8 mouse cellular contexts compared by ENCODE assay signal in the genomic region with DNA sequence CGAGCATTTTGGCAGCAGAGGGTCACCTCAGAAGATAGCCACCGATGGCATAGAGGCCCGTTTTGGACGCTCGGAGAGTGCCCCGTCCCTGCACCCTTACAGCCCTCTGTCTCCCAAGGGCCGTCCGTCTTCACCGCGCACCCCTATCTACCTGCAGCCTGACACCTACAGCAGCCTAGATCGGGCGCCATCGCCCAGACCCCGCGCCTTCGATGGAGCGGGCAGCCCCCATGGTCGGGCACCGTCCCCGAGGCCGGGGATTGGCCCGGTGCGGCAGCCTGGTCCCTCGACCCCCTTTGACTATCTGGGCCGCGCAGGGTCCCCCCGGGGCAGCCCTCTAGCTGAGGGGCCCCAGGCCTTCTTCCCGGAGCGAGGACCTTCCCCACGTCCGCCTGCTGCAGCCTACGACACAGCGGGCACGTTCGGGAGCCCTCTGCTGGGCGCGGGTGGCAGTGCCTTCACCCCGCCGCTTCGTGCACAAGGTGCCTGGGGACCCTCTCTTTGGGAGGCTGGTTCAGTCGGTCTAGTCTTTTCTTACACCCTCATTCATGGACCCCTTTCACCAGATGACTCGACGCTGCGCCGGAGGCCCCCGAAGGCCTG. TPM values are rescaled to one million over a fixed set of nuclear protein-coding genes. Genes with fewer than 3 reads are reported as not detected.
DNase-seq lines count a peak whose midpoint lies in the region; ATAC-seq lines count a peak whose summit lies in the region.

No protein-coding gene starts in this region.

- H3K4me3 ChIP-seq in embryonic facial prominence, embryonic 13.5 days, result peak overlapping the region; percentile 45

- ATAC-seq in embryonic facial prominence, embryonic 13.5 days (ENCODE audit: insufficient number of reproducible peaks, insufficient read depth, low FRiP score, low TSS enrichment, low read depth), result 0 out of 2 replicates have a peak, but pooled peaks have one; percentile 53

- H3K4me1 ChIP-seq in embryonic facial prominence, embryonic 13.5 days, result peaks cover 6% of the 10 kb centered on the region

- H3K4me2 ChIP-seq in embryonic facial prominence, embryonic 13.5 days, result peak overlapping the region; percentile 80

- intact Hi-C loops in heart, postnatal 10 days (cut with DNase I), result no loop called here

- DNase-seq in CD8-positive naive resting alpha-beta T cell, adult 2 months (ENCODE audit: low read depth in 2 of 2, low spot score in 2 of 2), result peak; percentile 61 to 72
- peak; percentile 68 for DNase-seq in adrenal gland, postnatal 25 days
- DNase-seq in heart, postnatal 10 days, result peak; percentile 58 to 68
- peak; percentile 47 to 83 for DNase-seq in kidney, postnatal 36 days
- peak; percentile 70 for DNase-seq in lung, postnatal 14 days
- peak; percentile 69 to 70 for DNase-seq in right cerebral cortex, adult 2 months (ENCODE audit: low spot score in 2 of 2)
- no peak for DNase-seq in adipocyte (ENCODE audit: low spot score)

- peak overlapping the region; percentile 73 for H3K9ac ChIP-seq in embryonic facial prominence, embryonic 13.5 days

- peaks cover 18% of the 10 kb centered on the region for H3K27me3 ChIP-seq in embryonic facial prominence, embryonic 13.5 days

- no peak overlapping the region for H3K27ac ChIP-seq in embryonic facial prominence, embryonic 13.5 days

- 9% methylated on average over 46 of the region's 46 CpGs for WGBS in embryonic facial prominence, embryonic 13.5 days

- H3K36me3 ChIP-seq in embryonic facial prominence, embryonic 13.5 days, result peaks cover 15% of the 10 kb centered on the region

- no peaks in the 10 kb centered on the region for H3K9me3 ChIP-seq in embryonic facial prominence, embryonic 13.5 days

RNA-seq across cellular contexts. Expression of a gene that starts 10.4 kb away (rescaled TPM):
- 6.7 and 9.3 TPM in 2 replicates for total RNA-seq in adrenal gland, postnatal 25 days (2021)
- 8.3 and 12.6 TPM in 2 replicates for polyA plus RNA-seq in embryonic facial prominence, embryonic 13.5 days (2015; fragmentation: Nextera tagmentation; extraction: Ambion mirVana)
- 10 to 100 TPM; 23.1 to 40.1 TPM for total RNA-seq in heart, postnatal 10 days (2021)

RNA-seq across cellular contexts. Expression of a gene that starts 10.6 kb away (rescaled TPM):
- 13.4 and 13.5 TPM in 2 replicates for total RNA-seq in adrenal gland, postnatal 25 days (2021)
- polyA plus RNA-seq in embryonic facial prominence, embryonic 13.5 days (2015; fragmentation: Nextera tagmentation; extraction: Ambion mirVana), result 29.4 and 30.5 TPM in 2 replicates
- 10 to 100 TPM in 1 of 2 experiments, 1 to 10 TPM in 1; 8.2 to 11.0 TPM for total RNA-seq in heart, postnatal 10 days (2021)

RNA-seq across cellular contexts. Expression of a gene that starts 11.9 kb away (rescaled TPM):
- total RNA-seq in adrenal gland, postnatal 25 days (2021), result 34.8 and 42.9 TPM in 2 replicates
- 17.0 and 17.4 TPM in 2 replicates for polyA plus RNA-seq in embryonic facial prominence, embryonic 13.5 days (2015; fragmentation: Nextera tagmentation; extraction: Ambion mirVana)
- 10 to 100 TPM; 10.3 to 12.3 TPM for total RNA-seq in heart, postnatal 10 days (2021)

RNA-seq across cellular contexts. Expression of a gene that starts 25.3 kb away (rescaled TPM):
- total RNA-seq in adrenal gland, postnatal 25 days (2021), result 44.5 and 45.8 TPM in 2 replicates
- polyA plus RNA-seq in embryonic facial prominence, embryonic 13.5 days (2015; fragmentation: Nextera tagmentation; extraction: Ambion mirVana), result 93.2 and 106 TPM in 2 replicates
- 10 to 100 TPM; 40.1 to 43.2 TPM for total RNA-seq in heart, postnatal 10 days (2021)

RNA-seq across cellular contexts. Expression of a gene that starts 34.0 kb away (rescaled TPM):
- total RNA-seq in adrenal gland, postnatal 25 days (2021), result 1.9 and 2.9 TPM in 2 replicates
- 14.5 and 14.8 TPM in 2 replicates for polyA plus RNA-seq in embryonic facial prominence, embryonic 13.5 days (2015; fragmentation: Nextera tagmentation; extraction: Ambion mirVana)
- under 1 TPM; 0.26 to 0.55 TPM for total RNA-seq in heart, postnatal 10 days (2021)
